Mouse (Mus musculus) macrophage (primary cell): ENCODE results near the gene Cyp19a1. TPM values are rescaled to one million over a fixed set of nuclear protein-coding genes. Genes with fewer than 3 reads are reported as not detected.

Experiments
- polyA plus RNA-seq: library from polyadenylated mRNA; stranded (reverse); fragments of 250-400 nt; gene quantifications from 3 replicates; pipeline ENCODE4 v1.2.4, GENCODE M21; 2018; ENCODE audit warnings: inconsistent platforms

Gene Cyp19a1
- polyA plus RNA-seq, 1 experiment from 2014 or later = not detected

Other genes with a start within 250 kb of the Cyp19a1 start
- 0.05 TPM in 1 of 3 replicates, not detected in the others for gene Tnfaip8l3, start 199.7 kb downstream of the Cyp19a1 start, polyA plus RNA-seq
- not detected in 3 replicates for gene Gldn, start 18.4 kb upstream of the Cyp19a1 start, polyA plus RNA-seq
- gene Dmxl2, start 233.5 kb upstream of the Cyp19a1 start, polyA plus RNA-seq = 11.7 to 18.8 TPM (median 14.4 TPM) in 3 replicates